Mouse (Mus musculus): ENCODE results near the gene Glud1. TPM values are rescaled to one million over a fixed set of nuclear protein-coding genes. Genes with fewer than 3 reads are reported as not detected.

The Glud1 gene
- 48.7 and 65.8 TPM in 2 replicates for polyA plus RNA-seq (2012)

- no peak for TF ChIP-seq GATA1 (IDR thresholded peaks at IDR 0.05; ENCODE audit: low read length)
Observed at GRCm38 (mm10) chr14:34310234-34310965, at the start of gene Glud1, which contains the start of gene Shld2. Glud1 (plus strand) TSS chr14:34310727. Shld2 (minus strand) TSS chr14:34310493.

GRCm38 (mm10) chr14:34268046-34268445 lies 42.5 kb upstream of the Glud1 start:
- no peak for TF ChIP-seq GATA1 (IDR thresholded peaks at IDR 0.05; ENCODE audit: low read length)

- TF ChIP-seq GATA1 (IDR thresholded peaks at IDR 0.05; ENCODE audit: low read length), result no peak
Observed at GRCm38 (mm10) chr14:34273280-34273679, 37.2 kb upstream of the Glud1 start.

GRCm38 (mm10) chr14:34274141-34274540 lies 36.4 kb upstream of the Glud1 start:
- no peak for TF ChIP-seq GATA1 (IDR thresholded peaks at IDR 0.05; ENCODE audit: low read length)

GRCm38 (mm10) chr14:34275225-34275624 lies 35.3 kb upstream of the Glud1 start:
- TF ChIP-seq GATA1 (IDR thresholded peaks at IDR 0.05; ENCODE audit: low read length), result no peak

GRCm38 (mm10) chr14:34279726-34280125 lies 30.8 kb upstream of the Glud1 start:
- TF ChIP-seq GATA1 (IDR thresholded peaks at IDR 0.05; ENCODE audit: low read length), result no peak

GRCm38 (mm10) chr14:34280798-34281197 lies 29.7 kb upstream of the Glud1 start:
- TF ChIP-seq GATA1 (IDR thresholded peaks at IDR 0.05; ENCODE audit: low read length), result no peak

GRCm38 (mm10) chr14:34281736-34282269 lies 28.7 kb upstream of the Glud1 start:
- TF ChIP-seq GATA1 (IDR thresholded peaks at IDR 0.05; ENCODE audit: low read length), result no peak

GRCm38 (mm10) chr14:34288396-34288795 lies 22.1 kb upstream of the Glud1 start:
- no peak for TF ChIP-seq GATA1 (IDR thresholded peaks at IDR 0.05; ENCODE audit: low read length)

- TF ChIP-seq GATA1 (IDR thresholded peaks at IDR 0.05; ENCODE audit: low read length), result no peak
Observed at GRCm38 (mm10) chr14:34289259-34290015, 21.1 kb upstream of the Glud1 start.

- TF ChIP-seq GATA1 (IDR thresholded peaks at IDR 0.05; ENCODE audit: low read length), result no peak
Observed at GRCm38 (mm10) chr14:34290229-34290628, 20.3 kb upstream of the Glud1 start.

GRCm38 (mm10) chr14:34293641-34294040 lies 16.9 kb upstream of the Glud1 start:
- TF ChIP-seq GATA1 (IDR thresholded peaks at IDR 0.05; ENCODE audit: low read length), result no peak

- no peak for TF ChIP-seq GATA1 (IDR thresholded peaks at IDR 0.05; ENCODE audit: low read length)
Observed at GRCm38 (mm10) chr14:34296350-34296749, 14.2 kb upstream of the Glud1 start.

- TF ChIP-seq GATA1 (IDR thresholded peaks at IDR 0.05; ENCODE audit: low read length), result no peak
Observed at GRCm38 (mm10) chr14:34297038-34297437, 13.5 kb upstream of the Glud1 start.

GRCm38 (mm10) chr14:34297634-34298033 lies 12.9 kb upstream of the Glud1 start:
- TF ChIP-seq GATA1 (IDR thresholded peaks at IDR 0.05; ENCODE audit: low read length), result no peak

Data from G1E-ER4 (cell line).